Mouse (Mus musculus) telencephalon, adult 2 months (tissue): ENCODE data around the gene Pde7b.

ENCODE experiments used
- DNase-seq: peaks from one replicate; pipeline ENCODE4 v3.0.0-alpha.2; 2011; ENCODE audit warnings: low read depth, low spot score

The Pde7b gene

DNA sequence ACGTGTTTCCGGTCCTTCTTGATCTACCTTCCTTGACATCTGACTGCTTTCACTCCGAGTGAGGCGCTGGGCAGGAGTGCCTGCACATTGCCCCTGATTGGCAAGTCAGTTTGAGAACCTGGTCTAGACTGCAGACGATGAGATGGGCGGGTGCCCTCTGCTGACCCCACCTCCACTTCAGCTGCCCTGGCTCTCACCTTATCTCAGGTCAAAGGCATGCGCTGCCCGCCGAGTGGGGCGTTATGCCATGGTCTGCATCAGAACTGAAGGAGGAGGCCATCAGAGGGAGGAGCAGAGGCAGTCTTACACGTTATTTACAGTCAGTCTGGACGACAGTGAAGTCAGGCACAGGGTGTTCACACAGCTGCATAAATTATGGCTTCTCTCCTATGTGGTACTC lies 293.5 kb downstream of the Pde7b start:
- DNase-seq: no peak

DNA sequence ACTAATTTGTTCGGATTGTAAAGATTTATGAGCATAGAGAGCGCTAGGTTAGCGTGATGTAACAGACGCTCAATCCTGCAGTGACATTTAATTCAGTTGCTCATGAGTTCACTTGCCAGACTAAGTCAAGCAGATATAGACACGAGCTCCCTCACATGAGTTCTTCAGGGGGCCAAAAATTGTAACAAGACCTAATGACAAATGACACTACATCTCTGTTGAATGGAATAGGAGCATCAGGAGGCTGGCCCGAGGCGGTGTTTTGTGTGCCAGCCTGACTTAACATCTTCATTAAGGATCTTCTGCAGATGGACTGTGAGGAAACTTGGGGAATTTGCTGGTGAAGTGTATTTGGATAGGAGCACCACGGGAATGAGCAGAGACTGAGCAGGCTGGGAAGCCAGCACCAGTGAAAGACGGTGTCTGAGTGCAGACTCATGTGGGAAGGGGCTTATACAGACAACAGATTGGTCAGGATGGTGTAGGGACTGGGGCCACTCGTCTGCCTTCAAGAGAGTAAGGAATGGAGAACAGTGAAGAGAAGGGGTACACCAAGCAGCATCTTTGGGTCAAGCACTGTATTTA lies 303.5 kb downstream of the Pde7b start:
- DNase-seq: no peak

DNA sequence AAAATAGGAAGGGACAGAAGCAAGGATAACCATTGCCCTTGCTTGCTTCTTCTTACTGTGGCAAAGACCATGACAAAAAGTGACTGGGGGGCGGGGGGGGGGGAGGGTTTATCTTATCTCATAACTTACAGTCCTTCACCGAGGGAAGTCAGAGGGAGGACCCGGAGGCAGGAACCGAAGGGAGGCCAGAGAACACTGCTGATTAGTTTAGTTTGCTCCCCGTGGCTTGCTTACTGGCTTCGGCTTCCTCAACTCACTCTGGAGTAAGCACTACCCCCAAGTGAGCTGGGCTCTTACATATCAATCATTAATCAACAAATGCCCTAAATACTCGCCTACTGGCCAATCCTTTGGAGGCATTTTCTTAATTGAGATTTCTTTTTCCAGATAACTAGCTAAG lies 304.6 kb downstream of the Pde7b start:
- DNase-seq: no peak

DNA sequence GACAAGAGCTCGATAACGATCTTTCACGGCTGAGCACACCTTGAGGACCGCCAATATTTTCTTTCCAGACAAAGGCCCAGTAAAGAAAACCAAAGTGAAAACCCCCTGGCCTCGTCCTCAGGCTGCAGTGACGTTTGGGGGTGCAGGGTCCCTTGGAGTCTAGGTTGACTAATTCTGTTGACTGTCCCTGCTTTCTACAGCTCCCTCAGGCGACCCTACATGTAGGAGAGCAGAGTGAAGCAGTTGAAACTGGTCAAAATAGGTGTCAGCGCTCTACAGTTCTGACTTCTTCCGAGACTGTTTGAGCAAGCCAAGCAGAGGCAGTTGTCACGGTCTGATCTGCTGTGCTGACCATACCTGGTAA lies 306.0 kb downstream of the Pde7b start:
- no peak for DNase-seq

DNA sequence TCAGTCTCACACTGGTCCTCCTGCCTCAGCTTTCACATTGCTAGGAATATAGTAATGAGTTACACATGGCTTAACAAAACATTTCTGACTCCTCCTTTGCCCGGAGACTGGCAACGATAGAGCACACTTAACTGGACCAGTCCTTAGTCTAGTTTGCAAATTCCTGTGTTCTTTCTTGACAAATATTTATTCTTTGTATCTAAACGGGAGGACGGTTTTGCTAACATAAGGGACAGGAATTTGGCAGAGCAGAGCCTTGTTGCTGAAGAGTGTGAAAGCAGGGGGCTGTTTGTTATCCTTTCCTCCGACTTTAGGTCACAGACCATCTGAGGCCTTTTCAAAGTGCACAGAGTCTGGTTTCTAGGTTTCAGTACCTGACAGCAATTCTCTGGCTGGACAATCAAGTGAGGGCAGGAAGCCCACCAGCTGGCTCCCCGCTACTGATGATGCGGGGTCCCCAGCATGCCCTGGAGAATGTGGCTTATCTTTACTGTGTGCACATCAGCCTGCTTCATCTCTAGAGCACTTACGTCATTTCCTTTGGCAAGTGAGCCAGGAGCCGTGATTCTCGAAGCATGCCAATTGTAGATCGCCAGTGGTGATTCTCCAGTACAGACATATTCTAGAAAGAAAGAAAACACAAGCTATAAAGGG lies 306.5 kb downstream of the Pde7b start:
- DNase-seq: no peak

DNA sequence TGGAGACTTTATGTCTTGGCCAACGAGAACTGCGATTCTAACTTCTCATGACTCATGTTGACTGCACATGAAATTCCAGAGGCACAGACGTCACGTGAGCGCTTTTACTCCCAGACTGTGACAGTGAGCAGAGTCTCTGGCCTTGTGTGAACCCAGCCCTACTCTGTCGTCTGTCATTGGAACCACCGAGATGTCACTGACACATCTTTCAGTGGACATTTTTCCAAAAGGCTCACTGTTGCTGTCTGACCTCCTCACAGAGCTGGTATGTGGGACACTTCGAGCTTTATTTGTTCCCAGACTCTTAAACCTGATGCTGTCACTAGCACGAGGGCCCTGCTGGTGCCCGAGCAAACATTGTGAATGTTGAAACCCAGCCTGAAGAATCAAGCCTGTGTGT lies 315.7 kb downstream of the Pde7b start:
- DNase-seq: no peak

DNA sequence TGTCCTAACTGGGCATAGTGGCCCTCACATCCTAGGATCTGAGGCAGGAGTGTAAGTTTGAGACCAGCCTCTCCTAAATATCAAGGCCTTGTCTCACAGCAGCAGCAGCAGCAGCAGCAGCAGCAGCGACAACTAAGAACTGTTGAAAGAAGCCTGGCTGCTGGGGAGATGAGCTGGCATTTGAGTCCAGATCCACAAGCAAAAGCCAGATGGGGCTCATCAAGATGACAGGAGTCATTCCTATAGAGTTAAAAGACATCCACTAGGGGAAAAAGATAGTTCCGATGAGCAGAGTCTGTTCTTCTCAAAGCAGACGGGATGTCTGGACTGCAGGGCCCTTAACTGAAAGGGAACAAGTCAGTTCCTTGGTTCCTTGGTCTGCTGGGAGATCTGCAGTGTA lies 316.5 kb downstream of the Pde7b start:
- DNase-seq: no peak

DNA sequence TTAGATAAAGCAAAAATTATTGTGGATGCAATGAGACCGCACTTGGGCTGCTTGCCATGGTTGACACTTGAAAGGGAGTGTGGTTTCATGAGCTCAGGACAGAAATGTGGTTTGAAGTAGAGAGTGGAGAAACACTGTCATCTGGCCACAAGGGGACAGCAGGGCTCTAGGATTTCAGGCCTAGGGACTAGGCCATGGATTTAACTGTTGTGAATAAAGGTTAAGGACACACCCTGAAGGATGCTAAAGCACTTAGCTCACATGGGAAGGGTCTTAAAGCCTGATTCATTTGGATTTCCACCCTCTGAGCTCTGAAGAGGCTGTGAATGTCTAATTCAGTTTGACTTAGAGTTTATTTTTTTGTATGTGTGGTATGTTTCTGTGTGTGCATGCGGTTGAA lies 319.4 kb downstream of the Pde7b start:
- DNase-seq: peak; percentile 34

DNA sequence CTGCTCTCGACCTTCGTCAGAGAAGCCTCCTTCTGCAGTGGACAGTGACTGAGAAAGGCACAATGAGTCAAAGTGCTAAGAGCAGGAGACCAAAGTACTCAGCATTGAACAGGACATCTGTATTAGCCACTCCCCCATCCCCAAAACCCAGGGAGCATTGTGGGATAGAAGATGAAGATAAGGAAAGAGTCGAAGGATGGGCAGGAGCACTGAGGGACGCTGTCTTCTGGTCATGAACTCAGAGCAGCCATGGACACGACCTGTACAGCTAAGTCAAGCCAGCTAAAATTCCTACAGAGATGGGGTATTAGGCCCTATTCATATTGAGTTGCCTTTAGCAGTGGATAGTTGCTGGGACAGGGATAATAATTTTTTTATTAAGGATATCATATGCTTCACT lies 321.9 kb downstream of the Pde7b start:
- DNase-seq: no peak

DNA sequence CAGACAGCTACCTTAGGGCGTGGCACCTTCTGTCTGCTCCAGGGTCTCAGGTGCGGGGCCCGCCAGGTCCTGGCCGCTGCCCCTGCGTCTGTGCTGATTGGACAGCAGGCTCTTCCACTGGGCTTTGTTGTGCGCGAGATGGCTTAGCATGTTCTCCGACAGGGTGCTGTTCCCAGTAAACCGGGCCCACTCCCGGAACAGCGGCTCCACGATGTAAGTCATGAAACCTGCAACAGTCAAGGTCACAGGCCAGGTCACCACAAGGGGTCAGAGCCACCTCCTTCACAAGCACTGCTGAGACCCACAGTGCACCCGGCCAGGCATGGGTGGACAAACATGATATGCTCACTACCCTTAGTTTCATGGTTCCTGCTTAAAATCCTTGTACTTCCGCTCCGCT lies 324.5 kb downstream of the Pde7b start:
- no peak for DNase-seq

DNA sequence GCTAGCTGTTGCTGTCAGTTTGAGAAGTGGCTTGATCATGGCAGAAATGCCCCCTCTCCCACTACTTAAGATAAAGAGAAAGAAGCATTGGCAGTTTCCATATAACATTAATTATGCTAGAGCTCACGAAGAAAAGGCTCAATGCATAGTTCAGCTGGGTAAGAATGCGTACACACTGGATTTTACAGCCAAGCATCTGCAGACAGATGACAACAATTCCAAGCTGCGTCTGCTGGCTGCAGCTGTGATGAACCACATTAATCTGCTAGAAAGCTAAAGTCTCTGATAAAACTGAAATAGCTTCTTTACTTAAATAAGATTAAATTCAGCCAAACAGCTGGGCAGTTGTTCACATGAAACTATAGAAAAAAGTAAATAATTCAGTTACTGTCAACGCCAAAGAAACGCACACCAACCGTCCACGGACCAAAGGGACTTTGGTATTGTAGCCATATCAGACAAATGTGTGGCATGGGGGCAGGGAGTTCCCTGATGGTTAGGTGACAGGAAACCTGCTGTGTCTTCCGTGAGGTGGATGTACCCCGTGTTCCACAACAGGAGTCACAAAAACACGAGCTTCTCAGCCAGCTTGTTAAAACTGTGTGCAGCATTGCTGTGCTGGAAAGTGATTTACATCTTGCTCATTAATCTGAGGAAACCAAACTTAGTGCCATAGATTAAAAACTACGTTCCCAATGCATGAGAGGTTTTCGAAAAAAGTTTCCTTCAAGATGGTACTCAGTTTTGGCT lies 326.1 kb downstream of the Pde7b start:
- no peak for DNase-seq

DNA sequence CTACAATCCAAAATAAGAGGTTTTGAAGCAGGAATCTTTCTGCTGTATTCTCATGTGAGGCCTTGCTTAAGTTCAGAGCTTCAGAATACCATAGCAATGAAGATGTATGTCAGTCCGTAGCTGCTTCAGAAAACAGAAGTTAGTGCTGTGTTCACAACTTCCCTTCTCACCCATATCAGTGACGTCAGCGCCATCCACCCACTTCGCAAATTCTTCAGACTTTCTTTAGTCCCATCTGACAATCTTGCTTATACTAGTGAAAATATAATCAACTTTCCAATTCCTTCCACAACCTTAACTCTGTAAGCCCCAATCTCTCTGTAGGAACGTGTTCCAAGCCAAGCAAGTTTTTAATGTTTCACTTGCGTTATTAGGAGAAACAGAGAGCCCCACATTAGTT lies 326.7 kb downstream of the Pde7b start:
- DNase-seq: no peak

DNA sequence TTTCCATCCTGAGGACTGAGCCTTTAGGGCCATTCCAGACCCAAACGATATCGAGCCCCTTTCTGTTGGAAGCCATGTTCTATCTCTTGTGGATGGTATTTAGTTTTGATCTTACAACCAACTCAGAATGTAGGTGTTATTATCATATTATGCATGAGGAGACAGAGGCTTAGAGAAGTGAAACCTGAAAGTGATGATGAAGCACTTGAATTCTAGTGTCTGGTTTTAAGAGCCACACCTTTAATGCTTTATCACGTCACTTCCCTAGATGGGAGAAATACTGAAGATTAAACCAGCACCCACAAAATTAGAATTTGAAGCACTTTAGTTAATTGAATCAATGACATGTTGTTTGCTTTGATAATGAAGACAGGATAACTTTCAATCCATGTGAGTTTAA lies 329.1 kb downstream of the Pde7b start:
- DNase-seq: no peak

DNA sequence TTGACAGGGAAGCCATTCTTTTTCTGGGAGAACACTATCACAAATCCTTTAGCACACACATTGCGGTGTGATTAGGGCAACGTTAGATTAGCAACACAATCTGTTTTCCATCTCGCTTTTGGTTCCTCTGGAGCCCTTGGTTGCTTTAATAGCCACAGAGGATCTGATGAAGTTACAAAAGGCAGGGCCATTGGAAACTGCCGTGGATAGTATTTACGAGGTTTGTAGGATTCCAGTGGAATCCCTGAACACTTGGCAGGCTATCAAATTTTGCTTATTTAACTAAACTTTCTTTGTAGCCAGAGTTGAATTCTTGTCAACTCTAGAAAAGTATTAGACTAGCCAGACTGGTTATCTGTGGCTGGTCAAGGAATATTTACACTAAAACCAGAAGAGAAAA lies 330.1 kb downstream of the Pde7b start:
- DNase-seq: no peak

DNA sequence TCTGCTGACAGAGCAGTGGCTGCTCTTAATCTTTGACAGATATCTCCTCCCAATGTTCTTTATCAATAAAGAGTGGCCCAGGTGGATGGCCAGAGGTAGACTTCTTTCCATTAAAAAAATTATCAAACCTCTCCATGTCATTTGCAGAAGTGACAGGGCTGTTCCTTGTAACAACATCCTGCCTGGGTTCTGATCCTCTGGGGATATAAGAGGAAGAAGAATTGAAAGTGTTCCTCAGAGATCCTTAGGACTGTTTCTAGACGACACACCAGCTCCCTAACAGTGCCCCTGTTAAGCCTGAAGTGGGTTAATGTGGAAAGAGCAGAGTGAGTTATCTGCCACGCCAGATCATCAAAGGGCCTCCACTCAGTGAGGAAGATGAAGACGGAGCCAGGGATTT lies 334.3 kb downstream of the Pde7b start:
- DNase-seq: no peak

DNA sequence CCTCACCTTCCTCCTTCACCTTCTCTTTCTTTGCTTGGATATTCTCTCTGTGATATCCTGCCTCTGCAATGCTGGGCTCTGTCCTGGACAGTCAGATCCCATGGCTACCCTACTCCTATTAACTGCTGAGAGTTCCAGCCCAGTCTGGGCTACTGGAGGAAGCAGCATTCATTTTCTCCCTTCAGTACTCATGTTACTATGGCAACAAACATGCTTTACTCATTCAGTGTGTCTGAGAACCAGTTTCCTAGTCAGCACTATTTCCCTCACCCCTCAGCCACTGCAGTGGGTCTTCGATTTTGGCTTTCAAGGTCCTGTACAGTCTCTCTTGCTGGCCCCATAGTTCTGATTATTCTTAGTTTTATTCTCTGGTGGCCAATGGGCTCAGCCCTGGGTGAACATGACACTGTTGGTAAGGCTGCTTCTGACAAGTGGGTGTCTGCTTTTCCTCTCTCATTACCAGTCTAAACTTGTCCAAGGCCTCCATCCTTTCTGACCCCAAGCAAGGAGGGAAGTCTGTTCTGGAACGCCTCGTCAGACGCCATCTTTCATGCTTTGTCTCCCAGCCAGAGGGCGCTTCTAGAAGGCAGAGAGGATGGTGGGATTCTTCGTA lies 342.0 kb downstream of the Pde7b start:
- DNase-seq: no peak

DNA sequence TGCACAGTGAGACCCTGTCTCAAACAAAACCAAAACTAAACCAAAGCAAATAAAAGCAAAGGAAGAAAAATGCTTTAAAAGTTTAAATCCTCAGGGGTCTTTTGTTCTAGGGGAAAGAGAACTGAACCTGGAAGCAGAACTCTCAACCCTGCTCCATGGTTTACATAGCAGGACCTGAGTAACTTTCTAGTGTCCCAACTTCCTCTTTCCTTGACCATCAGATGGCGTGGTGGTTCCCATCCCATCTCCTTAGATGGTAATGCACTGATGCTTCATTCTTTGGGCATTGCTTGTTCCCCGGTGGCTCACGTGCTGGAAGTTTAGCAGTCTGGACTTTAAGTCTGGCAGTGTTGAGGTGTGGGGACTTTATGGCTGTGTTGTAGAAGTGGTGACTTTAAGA lies 343.5 kb downstream of the Pde7b start:
- no peak for DNase-seq

DNA sequence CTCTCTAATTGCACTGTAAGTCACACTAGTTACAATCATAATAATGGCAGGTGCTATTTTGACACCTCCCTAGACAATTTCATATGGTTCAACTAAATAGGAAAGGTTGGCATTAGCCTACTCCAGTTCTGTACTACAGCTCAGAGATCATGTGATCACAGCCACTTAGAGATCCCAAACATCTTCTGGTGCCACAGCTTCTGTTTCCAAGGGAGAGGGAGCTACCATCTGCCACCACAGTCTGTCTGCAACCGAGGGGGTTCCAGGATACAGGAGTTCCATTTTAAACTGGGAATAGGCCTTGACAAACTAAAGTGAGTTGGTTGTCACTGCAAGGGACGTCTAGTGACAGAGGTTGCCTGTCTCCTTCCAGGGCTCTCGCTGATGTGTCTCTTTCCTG lies 344.1 kb downstream of the Pde7b start:
- DNase-seq: peak; percentile 74

DNA sequence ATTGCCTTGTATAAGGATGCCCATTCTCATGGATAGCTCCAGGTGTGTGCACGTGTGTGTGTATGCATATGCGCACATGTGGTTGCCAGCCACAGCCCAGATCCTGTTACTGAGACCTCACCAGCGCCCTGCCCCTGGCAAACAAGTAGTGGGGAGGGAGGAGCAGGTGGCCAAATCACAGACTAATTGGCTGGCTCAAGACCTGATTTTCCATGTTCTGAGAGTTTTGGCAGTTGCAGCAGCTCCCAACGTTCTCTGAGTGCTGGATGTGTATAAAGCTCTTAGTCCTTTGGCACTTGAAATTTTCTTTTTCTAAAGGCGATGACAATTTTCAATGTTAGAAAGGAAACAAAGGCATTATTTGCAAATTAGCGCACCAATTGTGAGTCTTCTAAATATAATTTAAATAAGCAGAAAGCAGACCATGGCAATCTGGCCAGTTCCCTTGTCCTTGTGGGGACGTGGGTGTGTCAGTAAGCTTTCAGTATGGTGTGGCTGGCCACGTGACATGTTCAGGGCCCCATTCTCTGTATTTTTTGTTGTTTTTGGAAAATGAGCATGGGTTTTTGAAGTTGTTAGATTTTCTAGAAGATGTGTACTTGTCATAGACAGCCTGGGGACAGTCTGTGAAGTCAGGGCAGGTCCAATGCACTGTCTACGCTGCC lies 345.7 kb downstream of the Pde7b start:
- no peak for DNase-seq

DNA sequence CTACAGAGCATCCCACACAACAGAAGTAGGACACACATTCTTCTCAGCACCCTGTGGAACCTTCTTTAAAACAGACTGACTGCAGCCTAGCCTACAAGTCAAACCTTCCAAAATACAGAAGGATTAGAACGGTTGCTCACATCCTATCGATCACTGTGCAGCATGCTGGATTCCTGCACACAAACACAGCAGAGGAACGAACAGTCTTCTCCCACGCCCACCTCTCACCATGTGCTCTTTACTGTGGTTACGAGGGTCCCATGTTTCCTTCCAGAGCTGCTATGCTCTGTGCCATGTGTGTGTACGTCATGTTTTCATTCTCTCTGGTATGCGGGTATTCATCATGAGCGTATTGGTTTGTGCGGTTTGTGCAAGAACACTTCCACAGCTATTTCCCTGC lies 347.3 kb downstream of the Pde7b start:
- no peak for DNase-seq

DNA sequence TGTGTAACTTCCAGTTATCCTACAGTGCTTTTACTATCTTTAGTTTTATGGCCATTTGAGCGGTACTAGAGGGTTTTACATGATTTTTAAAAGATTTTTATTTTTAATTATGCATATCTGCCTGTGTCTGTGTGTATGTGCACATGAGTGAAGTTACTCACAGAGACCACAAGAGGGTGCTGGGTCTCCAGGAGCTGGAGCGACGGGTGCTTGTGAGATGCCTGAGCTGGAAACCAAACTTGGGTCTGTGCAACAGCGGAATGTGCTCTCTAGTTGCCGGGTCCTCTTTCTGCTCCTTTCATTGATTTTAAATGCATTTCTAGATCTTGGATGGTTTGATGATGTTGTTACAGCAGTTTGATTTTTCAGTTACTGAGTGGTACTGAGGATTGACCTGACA lies 352.8 kb downstream of the Pde7b start:
- DNase-seq: no peak

DNA sequence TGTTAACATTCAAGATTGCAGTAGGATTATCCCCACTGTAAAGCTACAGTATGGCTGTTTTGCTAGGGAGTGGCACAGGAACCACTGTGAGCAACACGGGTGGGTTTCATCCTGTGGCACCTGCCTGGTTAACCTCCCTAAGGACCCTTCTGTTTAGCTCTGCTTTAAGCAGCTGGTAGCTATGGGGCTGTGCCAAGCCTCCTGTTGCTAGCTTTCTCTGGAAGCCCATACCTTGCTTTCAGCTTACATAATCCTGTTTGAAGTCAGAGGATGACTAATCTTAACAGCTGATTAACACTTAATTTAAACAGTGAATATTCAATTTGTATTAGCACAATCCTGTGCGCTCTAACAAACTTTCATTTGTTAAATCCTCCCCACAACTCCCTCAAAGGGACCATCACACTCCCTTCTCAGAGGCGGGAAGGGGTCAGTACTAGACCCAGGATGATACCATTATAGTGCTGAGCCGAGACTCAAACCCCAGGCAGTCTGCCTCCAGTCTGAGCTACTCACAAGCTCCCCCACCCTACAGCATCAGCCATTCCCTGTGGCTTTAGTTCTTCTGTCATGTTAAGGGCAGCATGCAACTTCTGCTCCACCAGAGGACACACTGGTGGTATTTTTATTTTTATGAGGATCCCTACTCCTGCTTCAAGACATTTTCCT lies 362.3 kb downstream of the Pde7b start:
- DNase-seq: no peak
